Mouse (Mus musculus) liver, embryonic 14.5 days (tissue): Measurements from ENCODE around the gene Lta. TPM values are rescaled to one million over a fixed set of nuclear protein-coding genes. Genes with fewer than 3 reads are reported as not detected.
A peak's percentile ranks its signal among the peaks of the same experiment; 100 is the strongest.

Experiments used
- ATAC-seq: fragments of 200-750 bp; cut with Nextera tagmentation; 2 replicates; pipeline ENCODE4 v1.8.0; 2017; ENCODE audit warnings: moderate number of reproducible peaks, mild to moderate bottlenecking, moderate library complexity; ENCODE audit not compliant: insufficient read depth
- DNase-seq, 3 experiments: peaks; one replicate each; pipeline ENCODE4 v3.0.0-alpha.2; 2012 to 2013; ENCODE audit warnings: low read depth in 3 of 3, low spot score in 3 of 3
- H3K27ac ChIP-seq: fragments of 300-500 bp; sonication (generic); 2 replicates; pipeline ENCODE4 v1.5.1; 2014; ENCODE audit warnings: moderate library complexity, mild to moderate bottlenecking, control low read depth, inconsistent platforms
- H3K27me3 ChIP-seq: fragments of 300-500 bp; sonication (generic); 2 replicates; pipeline ENCODE4 v1.6.1; 2014; ENCODE audit warnings: mild to moderate bottlenecking, low read length, moderate library complexity; ENCODE audit not compliant: control insufficient read depth, insufficient read depth
- H3K36me3 ChIP-seq: fragments of 300-500 bp; sonication (generic); replicated peaks from 2 replicates; pipeline ENCODE4 v1.6.1; 2014; ENCODE audit warnings: low read depth; ENCODE audit not compliant: control insufficient read depth, insufficient read depth
- H3K4me1 ChIP-seq, 2 experiments: fragments of 200-500 bp in 1 of 2; fragments of 300-500 bp in 1 of 2; sonication (generic) in 1 of 2; replicated peaks; 2 replicates each; pipeline ENCODE4 v1.6.1; 2012 to 2014; ENCODE audit warnings: antibody characterized with exemption in 1 of 2, inconsistent platforms in 1 of 2, low read length in 1 of 2; ENCODE audit not compliant: control insufficient read depth in 2 of 2, insufficient read depth in 2 of 2
- H3K4me2 ChIP-seq: fragments of 300-500 bp; sonication (generic); 2 replicates; pipeline ENCODE4 v1.6.1; 2014; ENCODE audit warnings: low read depth, mild to moderate bottlenecking, control low read depth, moderate library complexity
- H3K4me3 ChIP-seq, 2 experiments: fragments of 200-500 bp in 1 of 2; fragments of 300-500 bp in 1 of 2; sonication (generic) in 1 of 2; 2 replicates each; pipeline ENCODE4 v1.5.1; 2012 to 2014; ENCODE audit warnings: low read depth in 2 of 2, low read length in 2 of 2, mild to moderate bottlenecking in 2 of 2, control low read depth in 1 of 2, inconsistent platforms in 1 of 2, moderate library complexity in 1 of 2; ENCODE audit not compliant: insufficient read depth in 1 of 2
- H3K9ac ChIP-seq: fragments of 300-500 bp; sonication (generic); replicated peaks from 2 replicates; pipeline ENCODE4 v1.6.1; 2014; ENCODE audit warnings: mild to moderate bottlenecking, control low read depth, moderate library complexity
- H3K9me3 ChIP-seq: fragments of 300-500 bp; sonication (generic); 2 replicates; pipeline ENCODE4 v1.6.1; 2016; ENCODE audit warnings: low read length, mixed read lengths; ENCODE audit not compliant: control insufficient read depth
- CTCF ChIP-seq: IDR thresholded peaks from 2 replicates; pipeline ENCODE4 v1.5.1; 2016; ENCODE audit warnings: antibody characterized with exemption, low read depth, control low read depth
- EP300 ChIP-seq: IDR thresholded peaks from 2 replicates; pipeline ENCODE4 v1.6.1; 2016; ENCODE audit warnings: antibody characterized with exemption, low read depth
- WGBS: fragments of 180-500 bp; shearing (Covaris S2); extraction: QIAGEN DNeasy Blood & Tissue Kit; methylation state at CpG from one replicate; pipeline ENCODE4 v1.1.7; 2014; ENCODE audit not compliant: insufficient replicate concordance; 5-methylcytosine and 5-hydroxymethylcytosine counted together
- polyA plus RNA-seq, 2 experiments: library from polyadenylated mRNA; depleted of rRNA in 1 of 2; stranded (reverse) in 1 of 2; unstranded in 1 of 2; fragments of >200 nt; fragmentation: Nextera tagmentation in 1 of 2; extraction: Ambion mirVana in 1 of 2; gene quantifications; 2 replicates each; pipeline versions ENCODE4 v1.2.1 to v1.2.3; 2012 to 2014

Lta gene
- polyA plus RNA-seq, 2 experiments, result 0.07 TPM; not detected in 1

GRCm38 (mm10) chr17:35162730-35163129 is 42.4 kb downstream of the Lta start:
- WGBS, result 65% methylated on average over 12 of the region's 12 CpGs
- Histone ChIP-seq H3K9ac (peak overlapping the region; percentile 99), H3K9me3 (no peaks in the 10 kb centered on the region), H3K27ac (no peak overlapping the region), H3K36me3 (peaks cover 46% of the 10 kb centered on the region), H3K27me3 (no peaks in the 10 kb centered on the region), H3K4me3 (peak overlapping the region; percentile 26 to 99), H3K4me2 (peak overlapping the region; percentile 90), H3K4me1 (peaks cover 4 to 21% of the 10 kb centered on the region in 2 experiments)
- TF ChIP-seq CTCF, result no peak
- TF ChIP-seq EP300, result no peak
- ATAC-seq, result no peak
- no peak for DNase-seq

GRCm38 (mm10) chr17:35162121-35162520 is 43.0 kb downstream of the Lta start:
- Histone ChIP-seq H3K9me3 (no peaks in the 10 kb centered on the region), H3K27me3 (no peaks in the 10 kb centered on the region), H3K36me3 (peaks cover 52% of the 10 kb centered on the region), H3K27ac (no peak overlapping the region), H3K4me3 (no peak overlapping the region; a peak in 1 of 4 replicates), H3K4me1 (peaks cover 4 to 21% of the 10 kb centered on the region in 2 experiments), H3K9ac (no peak overlapping the region), H3K4me2 (no peak overlapping the region)
- no peak for TF ChIP-seq EP300
- TF ChIP-seq CTCF, result no peak
- WGBS, result 76% methylated on average over 14 of the region's 14 CpGs
- DNase-seq (no peak), ATAC-seq (no peak)

GRCm38 (mm10) chr17:35161421-35161820 is 43.7 kb downstream of the Lta start:
- WGBS, result 88% methylated on average over 11 of the region's 11 CpGs
- TF ChIP-seq CTCF (no peak), EP300 (no peak)
- ATAC-seq (no peak), DNase-seq (no peak)
- no peak overlapping the region for H3K4me2 ChIP-seq
- H3K36me3 ChIP-seq, result peaks cover 59% of the 10 kb centered on the region
- H3K27ac ChIP-seq, result no peak overlapping the region
- H3K4me1 ChIP-seq, result peaks cover 4 to 20% of the 10 kb centered on the region in 2 experiments
- no peak overlapping the region for H3K9ac ChIP-seq
- H3K4me3 ChIP-seq, result no peak overlapping the region
- no peaks in the 10 kb centered on the region for H3K27me3 ChIP-seq
- no peaks in the 10 kb centered on the region for H3K9me3 ChIP-seq

GRCm38 (mm10) chr17:35159638-35160037 is 45.5 kb downstream of the Lta start:
- H3K27ac ChIP-seq, result no peak overlapping the region
- H3K27me3 ChIP-seq, result no peaks in the 10 kb centered on the region
- DNase-seq (no peak), ATAC-seq (no peak)
- H3K4me2 ChIP-seq, result no peak overlapping the region
- no peak overlapping the region for H3K9ac ChIP-seq
- no peak overlapping the region for H3K4me3 ChIP-seq
- H3K36me3 ChIP-seq, result peaks cover 76% of the 10 kb centered on the region
- peaks cover 0 to 11% of the 10 kb centered on the region in 2 experiments; a peak in 3 of 4 replicates for H3K4me1 ChIP-seq
- 86% methylated on average over 7 of the region's 7 CpGs for WGBS
- no peaks in the 10 kb centered on the region for H3K9me3 ChIP-seq
- TF ChIP-seq EP300 (no peak), CTCF (no peak)

GRCm38 (mm10) chr17:35158850-35159593 is 46.1 kb downstream of the Lta start:
- Histone ChIP-seq H3K4me1 (peaks cover 0 to 11% of the 10 kb centered on the region in 2 experiments; a peak in 3 of 4 replicates), H3K4me3 (no peak overlapping the region), H3K4me2 (no peak overlapping the region), H3K36me3 (peaks cover 83% of the 10 kb centered on the region), H3K27me3 (no peaks in the 10 kb centered on the region), H3K9me3 (no peaks in the 10 kb centered on the region), H3K9ac (no peak overlapping the region), H3K27ac (no peak overlapping the region)
- 87% methylated on average over 16 of the region's 16 CpGs for WGBS
- TF ChIP-seq EP300, result no peak
- TF ChIP-seq CTCF, result no peak
- no peak for ATAC-seq
- DNase-seq, result no peak
